Mouse (Mus musculus) left cerebral cortex, adult 8-10 months (tissue): ENCODE measurements around the gene Sec13. TPM values are rescaled to one million over a fixed set of nuclear protein-coding genes. Genes with fewer than 3 reads are reported as not detected.

Source experiments
- microRNA-seq, 2 experiments: library from miRNA; unstranded; fragments of <30 nt; microRNA quantifications; one replicate each; pipeline ENCODE4 v1.2.0; 2022
- total RNA-seq, 4 experiments: library from RNA; stranded (reverse); gene quantifications; 2 replicates each; pipeline ENCODE4 v1.2.4; 2022

Sec13 gene
- total RNA-seq, 4 experiments from 2014 or later = 62.3 to 72.8 (median 68.6) TPM

Small RNA genes within 50 kb of the gene (microRNA-seq; reads per million reads assigned to microRNA genes)
- 0.66 to 1.7 reads per million in 2 experiments for gene Mir7042

Other genes with a start within 250 kb of the Sec13 start
- gene Prrt3, start 238.8 kb downstream of the Sec13 start, total RNA-seq = 10 to 100 TPM; 49.5 to 55.2 (median 53.5) TPM
- 10 to 100 TPM; 67.2 to 73.2 (median 69.3) TPM for gene Emc3, start 209.1 kb downstream of the Sec13 start, total RNA-seq
- 1 to 10 TPM; 1.7 to 3.3 (median 2.5) TPM for gene Fancd2, start 209.1 kb downstream of the Sec13 start, total RNA-seq
- gene Fancd2os, start 140.0 kb downstream of the Sec13 start, total RNA-seq = under 1 TPM in 1 of 4 experiments, not detected in 3; 0.36 TPM
- 100 to 1,000 TPM; 217 to 234 (median 227) TPM for gene Brk1, start 136.0 kb downstream of the Sec13 start, total RNA-seq
- 10 to 100 TPM; 38.6 to 49.8 (median 41.2) TPM for gene Vhl, start 116.8 kb downstream of the Sec13 start, total RNA-seq
- 10 to 100 TPM; 20.9 to 28.8 (median 24.0) TPM for gene Irak2, start 102.3 kb downstream of the Sec13 start, total RNA-seq
- 10 to 100 TPM; 70.4 to 85.5 (median 78.8) TPM for gene Tatdn2, start 43.7 kb downstream of the Sec13 start, total RNA-seq
- not detected for gene Ghrl, start 20.9 kb downstream of the Sec13 start, total RNA-seq